Comparison of ENCODE assay signal across 21 mouse cellular contexts in genomic region chr5:12973701-12974100, GRCm38 (mm10).
A peak's percentile ranks its signal among the peaks of the same experiment; 100 is the strongest.
DNase-seq lines count a peak whose midpoint lies in the region; ATAC-seq and TF ChIP-seq lines count a peak whose summit lies in the region.
"Had no signal": no experiment of that assay in that cellular context is flagged by ENCODE, and none has a peak within 500 bp of the region (broad histone marks: within the 10 kb centered on the region; RNA-seq: fewer than 3 reads in every experiment).

No protein-coding gene starts in this region.

- no peak overlapping the region for H3K4me3 ChIP-seq in kidney, postnatal 0 days (replicated peaks; ENCODE audit: low read depth, low read length)
- H3K4me3 ChIP-seq in lung, embryonic 15.5 days: no peak overlapping the region
- H3K4me3 ChIP-seq in lung, postnatal 0 days (ENCODE audit: low read depth, low read length): no peak overlapping the region
- no peak overlapping the region for H3K4me3 ChIP-seq in intestine, embryonic 15.5 days (replicated peaks)
- H3K4me3 ChIP-seq: embryonic facial prominence, embryonic 13.5 days; forebrain, embryonic 13.5 days; forebrain, embryonic 15.5 days had no signal

- no peak for ATAC-seq in kidney, postnatal 0 days (replicated peaks; ENCODE audit: low FRiP score, low read depth)
- ATAC-seq in lung, embryonic 15.5 days (ENCODE audit: borderline replicate concordance, extremely low read depth, low FRiP score, low TSS enrichment): no peak
- peak; percentile 17; the same call in 1 of the 2 replicates for ATAC-seq in lung, postnatal 0 days
- ATAC-seq in intestine, embryonic 15.5 days: no peak
- ATAC-seq: activated CD4-positive, CD25-positive, alpha-beta regulatory T cell, adult 4 months; forebrain, embryonic 13.5 days; forebrain, embryonic 15.5 days; forebrain, postnatal 0 days; Patski had no signal

- no peak overlapping the region for H3K27ac ChIP-seq in kidney, postnatal 0 days
- 0 out of 2 replicates have a peak overlapping the region, but pooled peaks have one; percentile 3 for H3K27ac ChIP-seq in lung, embryonic 15.5 days
- H3K27ac ChIP-seq in lung, postnatal 0 days (ENCODE audit: low read length): no peak overlapping the region
- H3K27ac ChIP-seq in intestine, embryonic 15.5 days: no peak overlapping the region
- H3K27ac ChIP-seq: embryonic facial prominence, embryonic 13.5 days; forebrain, embryonic 13.5 days; forebrain, embryonic 15.5 days had no signal

- WGBS in kidney, postnatal 0 days: 66% methylated on average over 3 of the region's 3 CpGs
- WGBS in lung, embryonic 15.5 days: 30% methylated on average over 3 of the region's 3 CpGs
- 25% methylated on average over 3 of the region's 3 CpGs for WGBS in lung, postnatal 0 days
- WGBS in intestine, embryonic 15.5 days: 58% methylated on average over 3 of the region's 3 CpGs

- H3K36me3 ChIP-seq in kidney, postnatal 0 days (ENCODE audit: insufficient read depth, low read length): no peaks in the 10 kb centered on the region
- H3K36me3 ChIP-seq in lung, embryonic 15.5 days: no peaks in the 10 kb centered on the region
- no peaks in the 10 kb centered on the region for H3K36me3 ChIP-seq in lung, postnatal 0 days (ENCODE audit: insufficient read depth, low read length)
- no peaks in the 10 kb centered on the region for H3K36me3 ChIP-seq in intestine, embryonic 15.5 days
- H3K36me3 ChIP-seq: embryonic facial prominence, embryonic 13.5 days; forebrain, embryonic 15.5 days had no signal

- H3K27me3 ChIP-seq in kidney, postnatal 0 days (ENCODE audit: insufficient read depth, low read length): no peaks in the 10 kb centered on the region
- H3K27me3 ChIP-seq in lung, embryonic 15.5 days: no peaks in the 10 kb centered on the region
- H3K27me3 ChIP-seq in lung, postnatal 0 days (replicated peaks; ENCODE audit: insufficient read depth, low read length): no peaks in the 10 kb centered on the region
- H3K27me3 ChIP-seq in intestine, embryonic 15.5 days (replicated peaks): no peaks in the 10 kb centered on the region
- H3K27me3 ChIP-seq: embryonic facial prominence, embryonic 13.5 days; forebrain, embryonic 13.5 days; forebrain, embryonic 15.5 days; Patski had no signal

- H3K4me1 ChIP-seq in kidney, postnatal 0 days (replicated peaks; ENCODE audit: insufficient read depth, low read length): no peaks in the 10 kb centered on the region
- H3K4me1 ChIP-seq in lung, embryonic 15.5 days: 0 out of 2 replicates have a peak, but pooled peaks cover 5% of the 10 kb centered on the region
- H3K4me1 ChIP-seq in lung, postnatal 0 days (ENCODE audit: insufficient read depth, low read depth, low read length): no peaks in the 10 kb centered on the region
- no peaks in the 10 kb centered on the region for H3K4me1 ChIP-seq in intestine, embryonic 15.5 days (replicated peaks)
- H3K4me1 ChIP-seq: forebrain, embryonic 13.5 days; forebrain, embryonic 15.5 days had no signal

- H3K4me2 ChIP-seq in kidney, postnatal 0 days (ENCODE audit: low read length): no peak overlapping the region
- H3K4me2 ChIP-seq in lung, embryonic 15.5 days: no peak overlapping the region
- H3K4me2 ChIP-seq in lung, postnatal 0 days (replicated peaks; ENCODE audit: low read depth, low read length): no peak overlapping the region
- H3K4me2 ChIP-seq in intestine, embryonic 15.5 days (replicated peaks): no peak overlapping the region
- H3K4me2 ChIP-seq: embryonic facial prominence, embryonic 13.5 days; forebrain, embryonic 13.5 days; forebrain, embryonic 15.5 days had no signal

- H3K9me3 ChIP-seq in kidney, postnatal 0 days (replicated peaks; ENCODE audit: low read length): no peaks in the 10 kb centered on the region
- no peaks in the 10 kb centered on the region for H3K9me3 ChIP-seq in lung, embryonic 15.5 days
- no peaks in the 10 kb centered on the region for H3K9me3 ChIP-seq in lung, postnatal 0 days (ENCODE audit: low read length)
- H3K9me3 ChIP-seq in intestine, embryonic 15.5 days: no peaks in the 10 kb centered on the region
- H3K9me3 ChIP-seq: embryonic facial prominence, embryonic 13.5 days; forebrain, embryonic 13.5 days; forebrain, embryonic 15.5 days had no signal

- no peak overlapping the region for H3K9ac ChIP-seq in kidney, postnatal 0 days (ENCODE audit: low read depth, low read length)
- H3K9ac ChIP-seq in lung, embryonic 15.5 days: no peak overlapping the region
- H3K9ac ChIP-seq in lung, postnatal 0 days (replicated peaks; ENCODE audit: low read depth): no peak overlapping the region
- no peak overlapping the region for H3K9ac ChIP-seq in intestine, embryonic 15.5 days
- H3K9ac ChIP-seq: embryonic facial prominence, embryonic 13.5 days; forebrain, embryonic 13.5 days; forebrain, embryonic 15.5 days; forebrain, postnatal 0 days had no signal

- TF ChIP-seq EP300 in lung, postnatal 0 days (IDR thresholded peaks at IDR 0.05): no peak

- DNase-seq in kidney, postnatal 0 days (ENCODE audit: low spot score): peak; percentile 23
- no peak for DNase-seq in kidney, adult 11 months
- no peak for DNase-seq in lung, postnatal 4 days
- peak; percentile 17 for DNase-seq in lung, postnatal 0 days (ENCODE audit: low spot score)
- DNase-seq in lung, postnatal 25 days (ENCODE audit: low spot score): no peak
- DNase-seq: adrenal gland, adult 8-10 months; adrenal gland, postnatal 14 days; adrenal gland, postnatal 36 days; cerebellum, adult 11-12 months; cerebellum, adult 2 months; cerebellum, adult 9-10 months; cerebellum, postnatal 10 days; cerebellum, postnatal 25 days; forebrain, postnatal 0 days had no signal

- TF ChIP-seq CTCF in kidney, postnatal 0 days (IDR thresholded peaks at IDR 0.05; ENCODE audit: low read depth): no peak
- TF ChIP-seq CTCF in lung, postnatal 0 days (IDR thresholded peaks at IDR 0.05): no peak

Comparison
In these comparisons a context has a peak if more than half of its experiments do, and no peak if none do; other contexts are left out.
1. DNase-seq: peak in kidney, postnatal 0 days (single experiment) and lung, postnatal 0 days (single experiment); none in kidney, adult 11 months (single experiment), lung, postnatal 4 days (0 of 2) and lung, postnatal 25 days (single experiment).